Mouse (Mus musculus): ENCODE data around the gene Methig1. TPM values are rescaled to one million over a fixed set of nuclear protein-coding genes. Genes with fewer than 3 reads are reported as not detected.
A peak's percentile ranks its signal among the peaks of the same experiment; 100 is the strongest.

Methig1 gene
- total and polyA plus RNA-seq, 3 experiments, result not detected

- TF ChIP-seq UBTF (IDR thresholded peaks at IDR 0.05; ENCODE audit: borderline replicate concordance, insufficient read depth, low read depth, low read length), result no peak
- no peak; the same call in 1 of the 2 replicates for TF ChIP-seq CHD2 (IDR thresholded peaks at IDR 0.05; ENCODE audit: low read length)
- no peak for TF ChIP-seq MEF2A (IDR thresholded peaks at IDR 0.05; ENCODE audit: extremely low read depth, insufficient replicate concordance, low read depth, low read length, poor library complexity, severe bottlenecking)
- TF ChIP-seq POLR2A (IDR thresholded peaks at IDR 0.05; ENCODE audit: control insufficient read depth in 1 of 2, insufficient read depth in 1 of 2, low read depth in 1 of 2, low read length in 2 of 2, poor library complexity in 1 of 2), result no peak; a peak in 1 of 4 replicates
- no peak for TF ChIP-seq CHD1 (IDR thresholded peaks at IDR 0.05; ENCODE audit: low read depth, low read length)
- TF ChIP-seq EP300 (IDR thresholded peaks at IDR 0.05; ENCODE audit: low read depth in 1 of 2, low read length in 2 of 2), result peak; percentile 93 to 94
- peak; percentile 56 for TF ChIP-seq ETS1 (IDR thresholded peaks at IDR 0.05; ENCODE audit: low read depth, low read length)
- peak; percentile 66 for TF ChIP-seq SIN3A (IDR thresholded peaks at IDR 0.05; ENCODE audit: low read length)
- TF ChIP-seq RAD21 (IDR thresholded peaks at IDR 0.05; ENCODE audit: low read depth, low read length), result no peak; the same call in 1 of the 2 replicates
These were observed 38.6 kb downstream of the Methig1 start (continued) for GRCm38 (mm10) chr15:100391599-100391998.

- H3K27ac ChIP-seq (ENCODE audit: control insufficient read depth, low read depth, low read length), result no peak overlapping the region
- peaks cover 21 to 25% of the 10 kb centered on the region in 2 experiments for H3K4me1 ChIP-seq (ENCODE audit: control insufficient read depth in 1 of 2, insufficient read depth in 2 of 2, low read length in 2 of 2)
- H3K27me3 ChIP-seq (ENCODE audit: control insufficient read depth in 1 of 2, insufficient read depth in 2 of 2, low read length in 2 of 2), result no peaks in the 10 kb centered on the region
- H3K9ac ChIP-seq (ENCODE audit: control insufficient read depth, low read depth, low read length, poor library complexity, severe bottlenecking), result no peak overlapping the region
- H3K36me3 ChIP-seq (ENCODE audit: control insufficient read depth in 1 of 2, insufficient read depth in 2 of 2, low read length in 2 of 2), result peaks cover 22 to 30% of the 10 kb centered on the region in 2 experiments
- H3K9me3 ChIP-seq (replicated peaks; ENCODE audit: insufficient read depth, low read length), result no peaks in the 10 kb centered on the region
- H3K79me2 ChIP-seq (ENCODE audit: control insufficient read depth, insufficient read depth, low read length, poor library complexity), result no peaks in the 10 kb centered on the region
- no peak for DNase-seq (ENCODE audit: low read depth, low spot score)
- TF ChIP-seq NRF1 (IDR thresholded peaks at IDR 0.05; ENCODE audit: insufficient read depth, low read depth, low read length, poor library complexity, severe bottlenecking) (no peak), ETS1 (IDR thresholded peaks at IDR 0.05; ENCODE audit: low read depth, low read length) (no peak)
- H3K4me3 ChIP-seq (ENCODE audit: control insufficient read depth in 1 of 2, insufficient read depth in 1 of 2, low read depth in 2 of 2, low read length in 2 of 2), result no peak overlapping the region
These were observed 40.1 kb downstream of the Methig1 start for GRCm38 (mm10) chr15:100393016-100393415.

- no peaks in the 10 kb centered on the region for H3K79me2 ChIP-seq (ENCODE audit: control insufficient read depth, insufficient read depth, low read length, poor library complexity)
- TF ChIP-seq ZC3H11A (IDR thresholded peaks at IDR 0.05; ENCODE audit: low read depth, low read length) (peak; percentile 19; the same call in 1 of the 2 replicates), RAD21 (IDR thresholded peaks at IDR 0.05; ENCODE audit: low read depth, low read length) (peak; percentile 27), SMC3 (IDR thresholded peaks at IDR 0.05; ENCODE audit: low read depth, low read length) (peak; percentile 52), CTCF (IDR thresholded peaks at IDR 0.05 in 2 of 3, conservative IDR thresholded peaks at IDR 0.05 in 1 of 3; ENCODE audit: control insufficient read depth in 1 of 3, insufficient read depth in 1 of 3, low read depth in 2 of 3, low read length in 3 of 3, poor library complexity in 1 of 3, severe bottlenecking in 1 of 3) (peak; percentile 23 to 52 (median 35)), JUND (IDR thresholded peaks at IDR 0.05; ENCODE audit: low read depth, low read length) (no peak)
- DNase-seq (ENCODE audit: low read depth, low spot score), result no peak
- no peaks in the 10 kb centered on the region for H3K9me3 ChIP-seq (replicated peaks; ENCODE audit: insufficient read depth, low read length)
- H3K4me3 ChIP-seq (ENCODE audit: control insufficient read depth in 1 of 2, insufficient read depth in 1 of 2, low read depth in 2 of 2, low read length in 2 of 2), result no peak overlapping the region
- H3K27ac ChIP-seq (ENCODE audit: control insufficient read depth, low read depth, low read length), result no peak overlapping the region
- no peaks in the 10 kb centered on the region for H3K27me3 ChIP-seq (ENCODE audit: control insufficient read depth in 1 of 2, insufficient read depth in 2 of 2, low read length in 2 of 2)
- H3K9ac ChIP-seq (ENCODE audit: control insufficient read depth, low read depth, low read length, poor library complexity, severe bottlenecking), result no peak overlapping the region
- H3K4me1 ChIP-seq (ENCODE audit: control insufficient read depth in 1 of 2, insufficient read depth in 2 of 2, low read length in 2 of 2), result peaks cover 17 to 20% of the 10 kb centered on the region in 2 experiments
- peaks cover 22 to 35% of the 10 kb centered on the region in 2 experiments for H3K36me3 ChIP-seq (ENCODE audit: control insufficient read depth in 1 of 2, insufficient read depth in 2 of 2, low read length in 2 of 2)
These were observed 42.6 kb downstream of the Methig1 start for GRCm38 (mm10) chr15:100395561-100395960.
